Mouse (Mus musculus) left cerebral cortex, postnatal 25 days (tissue): Measurements from ENCODE around the gene Scaper. TPM values are rescaled to one million over a fixed set of nuclear protein-coding genes. Genes with fewer than 3 reads are reported as not detected.
A peak's percentile ranks its signal among the peaks of the same experiment; 100 is the strongest.

Source experiments
- DNase-seq, 2 experiments: peaks; one replicate each; pipeline ENCODE4 v3.0.0; 2022; ENCODE audit warnings: low spot score in 2 of 2, mixed read lengths in 1 of 2
- intact Hi-C: fragments of 180-260 bp; cut with DNase I; formaldehyde crosslinking; loops from one replicate; pipeline ENCODE4 v1.15.1; 2025
- total RNA-seq, 2 experiments: library from RNA; stranded (reverse); gene quantifications; 2 replicates each; pipeline ENCODE4 v1.2.3; 2021

Gene Scaper
- total RNA-seq, 2 experiments from 2014 or later, result 30.1 to 30.9 TPM

GRCm38 (mm10) chr9:55542366-55543325 lies 395.3 kb downstream of the Scaper start:
- intact Hi-C loops, result no loop called here
- no peak for DNase-seq

- intact Hi-C loops, result no loop called here
- DNase-seq, result peak in 1 of 2 experiments; percentile 13
Measured at GRCm38 (mm10) chr9:55541681-55542365, 396.1 kb downstream of the Scaper start.

GRCm38 (mm10) chr9:55540888-55541287 lies 397.0 kb downstream of the Scaper start:
- intact Hi-C loops, result no loop called here

GRCm38 (mm10) chr9:55540391-55540770 lies 397.5 kb downstream of the Scaper start:
- no peak for DNase-seq
- intact Hi-C loops, result no loop called here

More at GRCm38 (mm10) chr9:55540888-55541287, 397.0 kb downstream of the Scaper start:
- no peak for DNase-seq

- peak in 1 of 2 experiments; percentile 11 for DNase-seq
- intact Hi-C loops, result loop anchor here (10.0 kb wide), 1 partner anchor 215 kb away; the partner anchor contains the start of genes Nrg4 and Tmem266
Measured at GRCm38 (mm10) chr9:55539661-55540390, 398.1 kb downstream of the Scaper start.

GRCm38 (mm10) chr9:55539006-55539405 lies 398.9 kb downstream of the Scaper start:
- intact Hi-C loops, result loop anchor here (10.0 kb wide), 1 partner anchor 214 kb away; the partner anchor contains the start of genes Nrg4 and Tmem266
- no peak for DNase-seq

- intact Hi-C loops, result loop anchor here (10.0 kb wide), 1 partner anchor 214 kb away; the partner anchor contains the start of genes Nrg4 and Tmem266
- DNase-seq, result no peak
Measured at GRCm38 (mm10) chr9:55538377-55538776, 399.5 kb downstream of the Scaper start, which contains the start of gene Isl2. Isl2 (plus strand) TSS chr9:55538672.

- DNase-seq, result peak; percentile 21 to 43
- intact Hi-C loops, result loop anchor here (2.0 to 10.0 kb wide), 2 partner anchors 107 to 211 kb away; partner anchors contain the start of genes Nrg4 and Tmem266
Measured at GRCm38 (mm10) chr9:55535907-55536306, 402.0 kb downstream of the Scaper start.

- intact Hi-C loops, result no loop called here
- DNase-seq, result no peak
Measured at GRCm38 (mm10) chr9:55525716-55526115, 412.2 kb downstream of the Scaper start.

- intact Hi-C loops, result no loop called here
- peak; percentile 94 to 96 for DNase-seq
Measured at GRCm38 (mm10) chr9:55512027-55512543, 425.8 kb downstream of the Scaper start, which contains the start of gene Etfa. Etfa (minus strand) TSS chr9:55512243.

- intact Hi-C loops, result no loop called here
- peak in 1 of 2 experiments; percentile 35 for DNase-seq
Measured at GRCm38 (mm10) chr9:55511521-55511993, 426.4 kb downstream of the Scaper start.

- intact Hi-C loops, result no loop called here
- no peak for DNase-seq
Measured at GRCm38 (mm10) chr9:55510651-55511235, 427.2 kb downstream of the Scaper start.

- intact Hi-C loops, result no loop called here
- DNase-seq, result no peak
Measured at GRCm38 (mm10) chr9:55509731-55510130, 428.2 kb downstream of the Scaper start.

- DNase-seq, result no peak
- intact Hi-C loops, result no loop called here
Measured at GRCm38 (mm10) chr9:55508701-55509100, 429.2 kb downstream of the Scaper start.

- no peak for DNase-seq
- intact Hi-C loops, result no loop called here
Measured at GRCm38 (mm10) chr9:55507922-55508321, 430.0 kb downstream of the Scaper start.
